Mouse (Mus musculus) liver, adult 2 months (tissue): ENCODE results near the gene Necap2.

Experiments used
- CTCF ChIP-seq: fragments of 200-500 bp; IDR thresholded peaks from 2 replicates; pipeline ENCODE4 v1.5.1; 2011; ENCODE audit warnings: low read depth, low read length, control low read depth
- POLR2A ChIP-seq: fragments of 200-500 bp; IDR thresholded peaks from 2 replicates; pipeline ENCODE4 v1.6.1; 2011; ENCODE audit warnings: low read length, control low read depth; ENCODE audit not compliant: insufficient read depth; ENCODE audit errors: extremely low read depth

GRCm38 (mm10) chr4:141099956-141100355 lies 21.8 kb upstream of the Necap2 start:
- TF ChIP-seq CTCF (no peak), POLR2A (no peak)
